Mouse (Mus musculus) thymus, postnatal 0 days (tissue): ENCODE measurements around the gene Trpm6. TPM values are rescaled to one million over a fixed set of nuclear protein-coding genes. Genes with fewer than 3 reads are reported as not detected.

Experiments used
- DNase-seq: peaks from one replicate; pipeline ENCODE4 v3.0.0-alpha.2; 2015; ENCODE audit warnings: low spot score
- polyA plus RNA-seq: library from polyadenylated mRNA; unstranded; fragments of >200 nt; fragmentation: Nextera tagmentation; extraction: Ambion mirVana; gene quantifications from 2 replicates; pipeline ENCODE4 v1.2.1, GENCODE M21; 2015

Gene Trpm6
- polyA plus RNA-seq, 1 experiment from 2014 or later: 0.14 TPM

- no peak for DNase-seq
Measured at GRCm38 (mm10) chr19:18888491-18889116, 138.8 kb downstream of the Trpm6 start.

GRCm38 (mm10) chr19:18889117-18889627, 139.4 kb downstream of the Trpm6 start:
- no peak for DNase-seq

GRCm38 (mm10) chr19:18889632-18890031, 139.8 kb downstream of the Trpm6 start:
- no peak for DNase-seq

- DNase-seq: no peak
Measured at GRCm38 (mm10) chr19:18890216-18890615, 140.4 kb downstream of the Trpm6 start.

- no peak for DNase-seq
Measured at GRCm38 (mm10) chr19:18898238-18898637, 148.5 kb downstream of the Trpm6 start.

GRCm38 (mm10) chr19:18902041-18902693, 152.4 kb downstream of the Trpm6 start:
- DNase-seq: no peak

- no peak for DNase-seq
Measured at GRCm38 (mm10) chr19:18902694-18903067, 152.9 kb downstream of the Trpm6 start.

GRCm38 (mm10) chr19:18905511-18905910, 155.7 kb downstream of the Trpm6 start:
- DNase-seq: no peak

GRCm38 (mm10) chr19:18909641-18910040, 159.9 kb downstream of the Trpm6 start:
- DNase-seq: no peak

- DNase-seq: no peak
Measured at GRCm38 (mm10) chr19:18911755-18912340, 162.1 kb downstream of the Trpm6 start.

- no peak for DNase-seq
Measured at GRCm38 (mm10) chr19:18941391-18941790, 191.6 kb downstream of the Trpm6 start.

Other genes with a start within 250 kb of the Trpm6 start
- 129 and 132 TPM in 2 replicates for gene Ostf1, start 118.2 kb upstream of the Trpm6 start, polyA plus RNA-seq
- gene Nmrk1, start 118.0 kb upstream of the Trpm6 start, polyA plus RNA-seq: 6.3 and 8.4 TPM in 2 replicates
- gene Carnmt1, start 79.2 kb upstream of the Trpm6 start, polyA plus RNA-seq: 28.8 and 30.1 TPM in 2 replicates
- 39.4 and 39.7 TPM in 2 replicates for gene D030056L22Rik, start 36.8 kb upstream of the Trpm6 start, polyA plus RNA-seq